In genomic region chr10:61715996-61716864, GRCm38 (mm10) we compare ENCODE assay signal across 8 mouse cellular contexts. TPM values are rescaled to one million over a fixed set of nuclear protein-coding genes. Genes with fewer than 3 reads are reported as not detected.
DNase-seq lines count a peak whose midpoint lies in the region; ATAC-seq and TF ChIP-seq lines count a peak whose summit lies in the region.

No protein-coding gene starts in this region.

- H3K4me3 ChIP-seq in heart, postnatal 0 days (ENCODE audit: low read depth, low read length) = peak overlapping the region; percentile 69

- no peak for TF ChIP-seq CTCF in heart, postnatal 0 days (IDR thresholded peaks at IDR 0.05; ENCODE audit: low read depth)

- ATAC-seq in heart, postnatal 0 days (ENCODE audit: insufficient read depth, low read depth) = peak; percentile 25; the same call in 1 of the 2 replicates

- no peaks in the 10 kb centered on the region for H3K27me3 ChIP-seq in heart, postnatal 0 days (ENCODE audit: control insufficient read depth, insufficient read depth, low read length)

- H3K36me3 ChIP-seq in heart, postnatal 0 days (replicated peaks; ENCODE audit: control insufficient read depth, insufficient read depth, low read length) = no peaks in the 10 kb centered on the region

- peak overlapping the region; percentile 83 for H3K4me2 ChIP-seq in heart, postnatal 0 days (ENCODE audit: low read depth, low read length)

- peaks cover 8% of the 10 kb centered on the region; the same call in 1 of the 2 replicates for H3K4me1 ChIP-seq in heart, postnatal 0 days (ENCODE audit: control insufficient read depth, insufficient read depth)

- 0 out of 2 replicates have a peak overlapping the region, but pooled peaks have one; percentile 6 for H3K9ac ChIP-seq in heart, postnatal 0 days (replicated peaks; ENCODE audit: low read depth, low read length)

- H3K9me3 ChIP-seq in heart, postnatal 0 days (replicated peaks; ENCODE audit: control insufficient read depth, low read length) = no peaks in the 10 kb centered on the region

- DNase-seq in adrenal gland, adult (ENCODE audit: inconsistent age in 2 of 2, low spot score in 1 of 2) = peak; percentile 75 to 91
- no peak for DNase-seq in adrenal gland, postnatal 25 days
- DNase-seq in adrenal gland, postnatal 10 days = peak; percentile 71
- peak; percentile 20 for DNase-seq in heart, postnatal 0 days (ENCODE audit: low spot score)
- DNase-seq in lung, postnatal 25 days (ENCODE audit: low spot score) = peak; percentile 27
- DNase-seq in layer of hippocampus, adult 11-12 months (ENCODE audit: low spot score) = no peak
- DNase-seq in right cerebral cortex, adult 18-20 months = no peak
- DNase-seq in left cerebral cortex, postnatal 36 days (ENCODE audit: low spot score in 2 of 2) = no peak

- 51% methylated on average over 7 of the region's 7 CpGs for WGBS in heart, postnatal 0 days

- TF ChIP-seq EP300 in heart, postnatal 0 days (IDR thresholded peaks at IDR 0.05; ENCODE audit: low read depth) = no peak

- H3K27ac ChIP-seq in heart, postnatal 0 days (ENCODE audit: low read depth) = peak overlapping the region; percentile 61

- intact Hi-C loops in left cerebral cortex, postnatal 36 days (cut with DNase I) = no loop called here

RNA-seq across cellular contexts. Expression of gene Aifm2, which starts 1.2 kb away (rescaled TPM):
- total RNA-seq in adrenal gland, postnatal 25 days (2021) = 310 and 356 TPM in 2 replicates
- total RNA-seq in adrenal gland, postnatal 10 days (2021) = 100 to 1,000 TPM; 292 TPM
- 34.7 and 53.4 TPM in 2 replicates for total RNA-seq in heart, postnatal 0 days (2014; rRNA removed; ENCODE audit: low replicate concordance)
- polyA plus RNA-seq in heart, postnatal 0 days (2015; fragmentation: Nextera tagmentation; extraction: Ambion mirVana) = 33.9 and 34.2 TPM in 2 replicates
- 1 to 10 TPM; 7.3 to 9.9 TPM for total RNA-seq in left cerebral cortex, postnatal 36 days (2021)

RNA-seq across cellular contexts. Expression of gene Tysnd1, which starts 20.9 kb away (rescaled TPM):
- total RNA-seq in adrenal gland, postnatal 25 days (2021) = 109 and 115 TPM in 2 replicates
- total RNA-seq in adrenal gland, postnatal 10 days (2021) = 10 to 100 TPM; 84.3 to 87.3 TPM
- total RNA-seq in heart, postnatal 0 days (2014; rRNA removed; ENCODE audit: low replicate concordance) = 53.0 and 62.0 TPM in 2 replicates
- polyA plus RNA-seq in heart, postnatal 0 days (2015; fragmentation: Nextera tagmentation; extraction: Ambion mirVana) = 14.5 and 16.1 TPM in 2 replicates
- 10 to 100 TPM; 20.0 to 23.7 TPM for total RNA-seq in left cerebral cortex, postnatal 36 days (2021)

RNA-seq across cellular contexts. Expression of gene Sar1a, which starts 36.1 kb away (rescaled TPM):
- 181 and 195 TPM in 2 replicates for total RNA-seq in adrenal gland, postnatal 25 days (2021)
- total RNA-seq in adrenal gland, postnatal 10 days (2021) = 100 to 1,000 TPM; 161 to 179 TPM
- total RNA-seq in heart, postnatal 0 days (2014; rRNA removed; ENCODE audit: low replicate concordance) = 137 and 148 TPM in 2 replicates
- polyA plus RNA-seq in heart, postnatal 0 days (2015; fragmentation: Nextera tagmentation; extraction: Ambion mirVana) = 140 and 151 TPM in 2 replicates
- 100 to 1,000 TPM; 122 to 128 TPM for total RNA-seq in left cerebral cortex, postnatal 36 days (2021)

Comparison
In these comparisons a context has a peak if more than half of its experiments do, and no peak if none do; other contexts are left out.
1. DNase-seq: peak in adrenal gland, adult (2 of 2), adrenal gland, postnatal 10 days (single experiment), heart, postnatal 0 days (single experiment) and lung, postnatal 25 days (single experiment); none in adrenal gland, postnatal 25 days (single experiment), layer of hippocampus, adult 11-12 months (single experiment), right cerebral cortex, adult 18-20 months (single experiment) and left cerebral cortex, postnatal 36 days (0 of 2).